Mouse (Mus musculus) midbrain, embryonic 12.5 days (tissue): ENCODE measurements around the gene Cox19. TPM values are rescaled to one million over a fixed set of nuclear protein-coding genes. Genes with fewer than 3 reads are reported as not detected.
A peak's percentile ranks its signal among the peaks of the same experiment; 100 is the strongest.

ENCODE experiments used
- ATAC-seq: fragments of 200-750 bp; cut with Nextera tagmentation; 2 replicates; pipeline ENCODE4 v1.8.0; 2017; ENCODE audit warnings: low read depth, moderate TSS enrichment, moderate library complexity; ENCODE audit not compliant: low FRiP score
- H3K27ac ChIP-seq: fragments of 300-500 bp; sonication (generic); replicated peaks from 2 replicates; pipeline ENCODE4 v1.5.1; 2016; ENCODE audit warnings: mild to moderate bottlenecking
- H3K27me3 ChIP-seq: fragments of 300-500 bp; sonication (generic); 2 replicates; pipeline ENCODE4 v1.6.1; 2016; ENCODE audit warnings: mild to moderate bottlenecking
- H3K36me3 ChIP-seq: fragments of 300-500 bp; sonication (generic); 2 replicates; pipeline ENCODE4 v1.6.1; 2016
- H3K4me1 ChIP-seq: fragments of 300-500 bp; sonication (generic); 2 replicates; pipeline ENCODE4 v1.6.1; 2016
- H3K4me2 ChIP-seq: fragments of 300-500 bp; sonication (generic); replicated peaks from 2 replicates; pipeline ENCODE4 v1.6.1; 2016; ENCODE audit warnings: mild to moderate bottlenecking, moderate library complexity
- H3K4me3 ChIP-seq: fragments of 300-500 bp; sonication (generic); 2 replicates; pipeline ENCODE4 v1.5.1; 2016; ENCODE audit warnings: mild to moderate bottlenecking
- H3K9ac ChIP-seq: fragments of 300-500 bp; sonication (generic); replicated peaks from 2 replicates; pipeline ENCODE4 v1.6.1; 2016; ENCODE audit warnings: mild to moderate bottlenecking, moderate library complexity
- H3K9me3 ChIP-seq: fragments of 300-500 bp; sonication (generic); 2 replicates; pipeline ENCODE4 v1.6.1; 2016; ENCODE audit warnings: mild to moderate bottlenecking
- WGBS: fragments of 180-500 bp; shearing (Covaris S2); methylation state at CpG from one replicate; pipeline ENCODE4 v1.1.7; 2016; 5-methylcytosine and 5-hydroxymethylcytosine counted together
- polyA plus RNA-seq: library from polyadenylated mRNA; unstranded; fragments of >200 nt; fragmentation: Nextera tagmentation; extraction: Ambion mirVana; gene quantifications from 2 replicates; pipeline ENCODE4 v1.2.1, GENCODE M21; 2016

Gene Cox19
- polyA plus RNA-seq, 1 experiment from 2014 or later: 121 TPM

GRCm38 (mm10) chr5:139389676-139390061, 38.5 kb upstream of the Cox19 start:
- ATAC-seq: no peak
- H3K9ac ChIP-seq: no peak overlapping the region
- WGBS: 67% methylated on average over 6 of the region's 6 CpGs
- no peaks in the 10 kb centered on the region for H3K9me3 ChIP-seq
- H3K4me3 ChIP-seq: no peak overlapping the region
- H3K27ac ChIP-seq: no peak overlapping the region
- peaks cover 8% of the 10 kb centered on the region; the same call in 1 of the 2 replicates for H3K4me1 ChIP-seq
- H3K27me3 ChIP-seq: no peaks in the 10 kb centered on the region
- no peak overlapping the region for H3K4me2 ChIP-seq
- no peaks in the 10 kb centered on the region for H3K36me3 ChIP-seq

- Histone ChIP-seq H3K36me3 (no peaks in the 10 kb centered on the region), H3K4me2 (no peak overlapping the region), H3K4me1 (peaks cover 11% of the 10 kb centered on the region; the same call in 1 of the 2 replicates), H3K27ac (0 out of 2 replicates have a peak overlapping the region, but pooled peaks have one; percentile 4), H3K4me3 (no peak overlapping the region), H3K27me3 (no peaks in the 10 kb centered on the region), H3K9ac (no peak overlapping the region), H3K9me3 (no peaks in the 10 kb centered on the region)
- no peak for ATAC-seq
- WGBS: 79% methylated on average over 17 of the region's 17 CpGs
These were observed 37.8 kb upstream of the Cox19 start for GRCm38 (mm10) chr5:139388694-139389675.

- Histone ChIP-seq H3K27me3 (no peaks in the 10 kb centered on the region), H3K4me1 (peaks cover 13% of the 10 kb centered on the region; the same call in 1 of the 2 replicates), H3K4me3 (no peak overlapping the region), H3K27ac (0 out of 2 replicates have a peak overlapping the region, but pooled peaks have one; percentile 4), H3K9me3 (no peaks in the 10 kb centered on the region), H3K9ac (no peak overlapping the region), H3K4me2 (no peak overlapping the region), H3K36me3 (no peaks in the 10 kb centered on the region)
- 86% methylated on average over 4 of the region's 4 CpGs for WGBS
- no peak for ATAC-seq
These were observed 37.0 kb upstream of the Cox19 start for GRCm38 (mm10) chr5:139388195-139388570.

- Histone ChIP-seq H3K4me1 (peaks cover 14% of the 10 kb centered on the region; the same call in 1 of the 2 replicates), H3K4me3 (no peak overlapping the region), H3K9me3 (no peaks in the 10 kb centered on the region), H3K27me3 (no peaks in the 10 kb centered on the region), H3K9ac (no peak overlapping the region), H3K4me2 (no peak overlapping the region), H3K27ac (no peak overlapping the region), H3K36me3 (no peaks in the 10 kb centered on the region)
- ATAC-seq: no peak
- 87% methylated on average over 10 of the region's 10 CpGs for WGBS
These were observed 36.3 kb upstream of the Cox19 start for GRCm38 (mm10) chr5:139387329-139388194.

- 92% methylated on average over 5 of the region's 5 CpGs for WGBS
- no peak overlapping the region for H3K27ac ChIP-seq
- no peak overlapping the region for H3K4me2 ChIP-seq
- no peaks in the 10 kb centered on the region for H3K9me3 ChIP-seq
- 0 out of 2 replicates have a peak, but pooled peaks cover 4% of the 10 kb centered on the region for H3K27me3 ChIP-seq
- no peaks in the 10 kb centered on the region for H3K36me3 ChIP-seq
- H3K4me3 ChIP-seq: no peak overlapping the region
- H3K4me1 ChIP-seq: peaks cover 15% of the 10 kb centered on the region
- no peak overlapping the region for H3K9ac ChIP-seq
- ATAC-seq: no peak
These were observed 34.8 kb upstream of the Cox19 start for GRCm38 (mm10) chr5:139386047-139386446.

- ATAC-seq: no peak
- H3K4me1 ChIP-seq: peaks cover 25% of the 10 kb centered on the region
- H3K9me3 ChIP-seq: no peaks in the 10 kb centered on the region
- H3K27ac ChIP-seq: no peak overlapping the region
- 75% methylated on average over 10 of the region's 10 CpGs for WGBS
- peak overlapping the region; percentile 15; the same call in 1 of the 2 replicates for H3K9ac ChIP-seq
- no peak overlapping the region for H3K4me2 ChIP-seq
- H3K36me3 ChIP-seq: no peaks in the 10 kb centered on the region
- H3K4me3 ChIP-seq: no peak overlapping the region
- H3K27me3 ChIP-seq: 0 out of 2 replicates have a peak, but pooled peaks cover 4% of the 10 kb centered on the region
These were observed 33.3 kb upstream of the Cox19 start for GRCm38 (mm10) chr5:139384531-139384930.

- H3K27ac ChIP-seq: peak overlapping the region; percentile 58
These were observed 32.0 kb upstream of the Cox19 start for GRCm38 (mm10) chr5:139383234-139383633.

GRCm38 (mm10) chr5:139382760-139383159, 31.5 kb upstream of the Cox19 start:
- Histone ChIP-seq H3K27me3 (0 out of 2 replicates have a peak, but pooled peaks cover 4% of the 10 kb centered on the region), H3K4me3 (no peak overlapping the region), H3K27ac (peak overlapping the region; percentile 58), H3K4me1 (peaks cover 24% of the 10 kb centered on the region), H3K9ac (0 out of 2 replicates have a peak overlapping the region, but pooled peaks have one; percentile 28), H3K9me3 (no peaks in the 10 kb centered on the region), H3K36me3 (no peaks in the 10 kb centered on the region), H3K4me2 (no peak overlapping the region)
- ATAC-seq: no peak
- WGBS: 71% methylated on average over 8 of the region's 8 CpGs

More at GRCm38 (mm10) chr5:139383234-139383633, 32.0 kb upstream of the Cox19 start:
- ATAC-seq: no peak
- WGBS: 82% methylated on average over 9 of the region's 9 CpGs
- Histone ChIP-seq H3K27me3 (0 out of 2 replicates have a peak, but pooled peaks cover 4% of the 10 kb centered on the region), H3K4me2 (no peak overlapping the region), H3K9me3 (no peaks in the 10 kb centered on the region), H3K4me3 (no peak overlapping the region), H3K4me1 (peaks cover 24% of the 10 kb centered on the region), H3K36me3 (no peaks in the 10 kb centered on the region), H3K9ac (no peak overlapping the region)

GRCm38 (mm10) chr5:139381586-139382513, 30.6 kb upstream of the Cox19 start:
- peak overlapping the region; percentile 58; the same call in 1 of the 2 replicates for H3K27ac ChIP-seq
- no peak for ATAC-seq
- 82% methylated on average over 18 of the region's 18 CpGs for WGBS
- no peaks in the 10 kb centered on the region for H3K36me3 ChIP-seq
- no peak overlapping the region for H3K4me2 ChIP-seq
- no peaks in the 10 kb centered on the region for H3K9me3 ChIP-seq
- no peak overlapping the region for H3K4me3 ChIP-seq
- H3K4me1 ChIP-seq: peaks cover 24% of the 10 kb centered on the region
- 0 out of 2 replicates have a peak, but pooled peaks cover 4% of the 10 kb centered on the region for H3K27me3 ChIP-seq
- no peak overlapping the region for H3K9ac ChIP-seq

- H3K4me1 ChIP-seq: peaks cover 24% of the 10 kb centered on the region
- ATAC-seq: peak; percentile 87
- no peak overlapping the region; the same call in 1 of the 2 replicates for H3K27ac ChIP-seq
- H3K9me3 ChIP-seq: no peaks in the 10 kb centered on the region
- 2% methylated on average over 72 of the region's 73 CpGs for WGBS
- H3K36me3 ChIP-seq: no peaks in the 10 kb centered on the region
- peak overlapping the region; percentile 89 for H3K4me2 ChIP-seq
- H3K9ac ChIP-seq: peak overlapping the region; percentile 59
- H3K4me3 ChIP-seq: peak overlapping the region; percentile 61
- 0 out of 2 replicates have a peak, but pooled peaks cover 4% of the 10 kb centered on the region for H3K27me3 ChIP-seq
These were observed 29.4 kb upstream of the Cox19 start for GRCm38 (mm10) chr5:139380385-139381248.
